Mouse (Mus musculus): ENCODE measurements at regions not wholly inside any gene's neighbourhood (a gene's known extent, or its start where the extent isn't known, plus 50 kb on each side); places are given as distances from the start of the nearest gene placed in this dataset.

DNA sequence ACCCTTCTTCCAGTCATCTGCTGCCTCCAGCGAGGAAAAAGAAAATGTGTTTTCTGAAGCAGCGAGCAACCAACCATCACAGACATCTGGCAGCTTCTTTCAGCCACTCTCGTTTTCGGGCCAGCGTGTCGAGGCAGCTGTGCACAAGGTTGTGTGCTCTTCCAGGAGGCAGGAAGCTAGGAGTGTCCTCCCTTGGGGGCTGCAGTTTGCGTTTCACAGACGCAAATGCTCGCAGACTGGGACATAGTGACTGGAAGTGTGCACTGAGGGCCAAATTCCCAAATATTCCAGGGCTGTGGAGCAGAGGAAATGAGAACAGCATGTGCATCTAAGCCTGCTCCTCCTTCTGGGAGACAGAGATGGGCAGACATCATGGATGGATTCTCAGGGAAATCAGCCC, 105.6 kb downstream of the Gas1 start:
- in situ Hi-C loops (cut with MboI; ENCODE audit: low pct_unique_long_range_greater_than_20kb in 1 of 2, low sequenced_read_pairs in 2 of 2, unreplicated experiment in 1 of 2): no loop called here

DNA sequence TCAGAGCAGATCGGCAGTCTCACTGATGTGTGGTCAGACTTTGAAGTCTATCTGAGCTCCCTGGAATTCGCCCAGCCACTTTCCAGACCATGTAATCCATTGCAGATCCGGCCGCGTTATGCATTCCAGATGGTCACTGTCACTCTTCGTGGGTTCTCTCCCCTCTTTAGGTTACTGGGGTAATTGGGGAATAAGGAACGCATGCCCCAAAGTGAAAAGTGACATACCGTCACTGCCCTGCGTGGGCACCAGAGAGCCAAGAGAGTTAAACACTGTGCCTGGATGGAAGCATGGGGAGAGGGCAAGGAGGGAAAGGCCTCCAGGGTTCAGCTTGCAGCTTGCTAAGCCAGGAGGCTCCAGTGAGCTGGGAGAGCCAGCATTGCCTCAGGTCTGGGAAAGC, 108.0 kb downstream of the Gas1 start:
- in situ Hi-C loops (cut with MboI; ENCODE audit: low pct_unique_long_range_greater_than_20kb in 1 of 2, low sequenced_read_pairs in 2 of 2, unreplicated experiment in 1 of 2): no loop called here

DNA sequence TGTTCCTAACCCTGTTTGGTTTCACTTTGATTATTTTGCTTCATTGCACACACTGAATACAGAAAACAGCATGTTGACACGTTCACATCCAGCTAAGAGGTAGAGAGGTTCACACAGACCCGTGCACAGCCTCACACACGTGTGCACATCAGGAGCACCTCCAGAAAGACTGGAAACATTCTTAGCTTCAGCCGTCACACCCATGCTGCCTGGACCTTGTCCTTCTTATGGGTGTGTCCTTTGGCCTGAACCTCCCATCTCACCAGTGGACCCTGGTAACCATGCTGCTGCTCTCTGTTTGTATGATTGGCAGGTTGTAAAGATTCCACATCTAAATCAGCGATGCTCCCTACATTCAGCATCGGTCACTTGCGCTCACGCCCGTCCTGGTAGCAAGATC, 109.8 kb downstream of the Gas1 start:
- in situ Hi-C loops (cut with MboI; ENCODE audit: low pct_unique_long_range_greater_than_20kb in 1 of 2, low sequenced_read_pairs in 2 of 2, unreplicated experiment in 1 of 2): no loop called here

DNA sequence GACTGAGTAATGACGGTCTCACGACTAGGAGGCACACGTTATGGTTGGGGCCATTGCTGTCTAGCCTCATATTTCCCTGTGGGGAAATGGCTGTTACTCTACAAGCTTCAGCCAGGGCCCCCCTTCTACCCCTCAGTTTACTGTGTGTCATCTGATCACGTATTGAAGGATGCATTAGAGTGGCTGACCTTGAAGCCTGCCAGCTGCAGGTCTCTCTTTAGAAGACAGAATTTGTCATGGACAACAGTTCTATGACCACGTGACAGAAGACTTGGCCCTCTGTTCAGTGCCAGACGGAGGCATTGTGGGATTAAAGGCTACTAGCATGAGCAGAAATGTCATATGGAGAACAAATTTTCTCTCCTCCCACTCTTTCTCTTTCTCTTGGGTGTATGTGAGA, 115.6 kb downstream of the Gas1 start:
- in situ Hi-C loops (cut with MboI; ENCODE audit: low pct_unique_long_range_greater_than_20kb in 1 of 2, low sequenced_read_pairs in 2 of 2, unreplicated experiment in 1 of 2): no loop called here

DNA sequence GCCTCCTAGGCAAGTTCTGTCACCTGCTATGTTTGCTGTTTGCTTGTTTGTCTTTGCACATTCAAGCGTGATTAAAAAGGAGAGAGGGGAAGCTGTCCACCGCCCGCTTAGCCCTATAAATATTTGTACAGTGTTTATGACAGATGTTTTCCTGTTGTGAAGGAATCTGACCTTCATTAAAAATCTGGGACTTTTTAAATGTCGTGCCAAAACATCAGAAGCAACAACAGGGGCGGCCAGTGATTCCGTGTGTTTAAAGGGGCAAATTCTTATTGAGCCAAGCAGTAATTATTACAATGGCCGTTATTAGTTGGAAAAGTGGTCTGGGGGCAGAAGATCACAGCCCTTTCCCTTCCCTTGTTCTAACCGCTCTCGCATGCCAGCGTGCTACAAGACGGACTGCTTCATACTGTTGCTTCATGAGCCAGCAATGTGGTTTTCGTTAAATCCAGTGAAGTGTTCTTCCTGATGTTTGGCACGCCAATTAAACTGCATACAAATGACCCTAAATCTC, 119.3 kb downstream of the Gas1 start:
- in situ Hi-C loops (cut with MboI; ENCODE audit: low pct_unique_long_range_greater_than_20kb in 1 of 2, low sequenced_read_pairs in 2 of 2, unreplicated experiment in 1 of 2): no loop called here

DNA sequence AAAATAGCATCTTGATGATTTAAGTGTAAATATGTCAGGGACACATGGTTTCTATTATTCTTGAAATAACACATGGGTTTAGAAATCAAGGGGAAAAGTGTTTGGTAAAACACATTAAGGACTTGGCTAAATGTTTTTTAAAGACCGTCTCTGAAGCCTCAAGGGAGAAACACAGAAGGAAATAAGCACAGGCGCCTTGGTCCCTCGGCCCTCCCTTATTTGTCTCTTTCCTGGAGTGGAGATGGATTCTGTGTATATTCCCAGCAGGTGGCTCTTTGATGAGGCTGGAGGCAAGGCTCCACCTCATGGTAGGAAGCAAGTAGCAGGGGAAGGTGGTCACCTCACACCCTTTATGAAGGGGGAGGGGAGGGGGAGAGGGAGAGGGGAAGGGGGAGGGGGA, 122.6 kb downstream of the Gas1 start:
- in situ Hi-C loops (cut with MboI; ENCODE audit: low pct_unique_long_range_greater_than_20kb in 1 of 2, low sequenced_read_pairs in 2 of 2, unreplicated experiment in 1 of 2): no loop called here

DNA sequence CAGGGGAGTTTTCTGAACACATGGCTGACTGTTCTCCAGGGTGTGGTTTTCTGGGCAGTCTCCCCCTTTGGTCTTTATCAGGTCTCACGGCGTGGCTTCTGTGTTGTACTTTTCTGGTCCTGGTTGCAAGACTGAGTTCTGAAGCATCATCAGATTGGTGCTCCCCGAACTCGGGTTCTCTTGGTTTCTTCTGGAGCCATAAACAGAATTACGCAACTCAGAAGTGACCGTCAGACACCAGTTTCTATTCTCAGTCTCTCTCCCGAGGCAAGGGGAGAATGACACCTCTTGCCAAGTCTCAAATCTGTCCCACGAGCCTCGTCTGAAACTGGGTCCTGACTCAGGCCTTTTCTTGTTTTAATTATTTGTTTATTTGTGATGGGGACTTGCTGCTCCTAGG, 123.1 kb downstream of the Gas1 start:
- in situ Hi-C loops (cut with MboI; ENCODE audit: low pct_unique_long_range_greater_than_20kb in 1 of 2, low sequenced_read_pairs in 2 of 2, unreplicated experiment in 1 of 2): no loop called here

DNA sequence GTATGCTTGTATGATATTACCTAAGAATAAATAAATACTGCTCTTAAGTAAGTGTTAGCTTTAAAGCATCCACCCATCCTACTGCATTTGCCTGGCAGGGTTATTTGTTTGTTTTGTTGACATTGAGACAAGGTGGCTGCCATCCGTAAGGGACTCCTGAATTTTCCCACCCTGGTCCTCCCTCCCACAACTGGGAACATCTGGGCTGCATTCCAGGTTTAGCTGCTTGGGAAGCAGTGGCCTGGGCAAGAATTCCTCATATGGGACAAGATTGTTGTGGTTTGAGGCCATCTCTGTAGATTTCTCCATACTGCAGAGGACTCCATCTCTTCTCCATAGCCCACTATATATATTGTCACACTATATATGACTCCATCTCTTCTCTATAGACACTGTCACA, 125.3 kb downstream of the Gas1 start:
- in situ Hi-C loops (cut with MboI; ENCODE audit: low pct_unique_long_range_greater_than_20kb in 1 of 2, low sequenced_read_pairs in 2 of 2, unreplicated experiment in 1 of 2): no loop called here

DNA sequence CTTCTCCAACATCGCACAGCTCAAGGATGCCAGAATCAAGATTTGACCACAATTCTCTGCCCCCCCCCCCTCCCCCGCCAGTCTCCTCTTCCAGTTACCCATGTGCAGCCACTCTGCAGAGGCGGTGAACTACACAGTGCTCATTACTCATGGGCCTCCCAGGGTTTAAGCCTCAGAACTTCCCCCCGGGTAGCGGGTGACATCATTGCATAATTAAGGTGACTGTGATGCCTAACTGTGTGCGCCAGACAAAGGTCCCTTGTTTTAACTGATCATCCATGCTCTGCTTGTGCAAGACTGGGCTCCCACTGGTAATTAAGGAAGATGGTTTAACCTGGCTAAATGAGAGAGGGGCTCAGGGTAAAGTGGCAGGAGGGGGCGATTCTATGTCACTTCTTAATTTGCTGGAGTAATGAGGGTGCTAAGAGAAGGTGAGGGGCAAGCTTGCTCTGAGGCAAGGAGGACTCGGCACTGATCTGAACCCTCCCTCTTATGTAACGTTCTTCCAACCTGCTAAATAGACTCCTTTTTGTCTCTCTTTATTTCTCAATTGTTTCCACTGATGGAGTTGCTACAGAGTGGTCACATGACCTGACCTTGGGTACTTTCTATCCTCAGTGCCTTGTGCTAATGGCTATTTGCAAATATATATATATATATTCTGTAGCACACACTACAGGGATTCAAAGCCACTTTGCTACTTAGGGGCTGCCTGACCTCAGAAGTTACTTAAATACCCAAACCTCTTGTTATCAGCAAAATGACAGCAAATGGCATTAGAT, 126.2 kb downstream of the Gas1 start:
- in situ Hi-C loops (cut with MboI; ENCODE audit: low pct_unique_long_range_greater_than_20kb in 1 of 2, low sequenced_read_pairs in 2 of 2, unreplicated experiment in 1 of 2): no loop called here

DNA sequence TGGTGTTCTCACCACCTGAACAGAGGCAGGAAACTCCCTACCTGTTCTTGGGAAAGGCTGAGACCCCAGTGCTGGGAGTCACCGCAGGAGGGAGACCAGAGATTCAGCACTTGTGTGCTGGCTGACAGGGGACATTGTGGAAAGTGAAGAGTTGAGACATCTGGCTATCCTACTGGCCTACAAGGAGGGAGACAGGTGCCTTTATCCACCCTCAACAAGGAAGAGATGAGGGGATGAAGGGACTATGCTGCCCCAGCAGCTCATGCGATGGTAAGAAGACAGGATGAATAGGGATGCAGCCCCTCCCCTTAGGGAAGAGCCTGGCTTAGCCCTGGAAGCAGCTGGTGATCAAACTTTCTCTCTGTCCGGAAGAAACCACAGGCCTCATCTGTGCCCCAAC, 127.5 kb downstream of the Gas1 start:
- in situ Hi-C loops (cut with MboI; ENCODE audit: low pct_unique_long_range_greater_than_20kb in 1 of 2, low sequenced_read_pairs in 2 of 2, unreplicated experiment in 1 of 2): no loop called here

DNA sequence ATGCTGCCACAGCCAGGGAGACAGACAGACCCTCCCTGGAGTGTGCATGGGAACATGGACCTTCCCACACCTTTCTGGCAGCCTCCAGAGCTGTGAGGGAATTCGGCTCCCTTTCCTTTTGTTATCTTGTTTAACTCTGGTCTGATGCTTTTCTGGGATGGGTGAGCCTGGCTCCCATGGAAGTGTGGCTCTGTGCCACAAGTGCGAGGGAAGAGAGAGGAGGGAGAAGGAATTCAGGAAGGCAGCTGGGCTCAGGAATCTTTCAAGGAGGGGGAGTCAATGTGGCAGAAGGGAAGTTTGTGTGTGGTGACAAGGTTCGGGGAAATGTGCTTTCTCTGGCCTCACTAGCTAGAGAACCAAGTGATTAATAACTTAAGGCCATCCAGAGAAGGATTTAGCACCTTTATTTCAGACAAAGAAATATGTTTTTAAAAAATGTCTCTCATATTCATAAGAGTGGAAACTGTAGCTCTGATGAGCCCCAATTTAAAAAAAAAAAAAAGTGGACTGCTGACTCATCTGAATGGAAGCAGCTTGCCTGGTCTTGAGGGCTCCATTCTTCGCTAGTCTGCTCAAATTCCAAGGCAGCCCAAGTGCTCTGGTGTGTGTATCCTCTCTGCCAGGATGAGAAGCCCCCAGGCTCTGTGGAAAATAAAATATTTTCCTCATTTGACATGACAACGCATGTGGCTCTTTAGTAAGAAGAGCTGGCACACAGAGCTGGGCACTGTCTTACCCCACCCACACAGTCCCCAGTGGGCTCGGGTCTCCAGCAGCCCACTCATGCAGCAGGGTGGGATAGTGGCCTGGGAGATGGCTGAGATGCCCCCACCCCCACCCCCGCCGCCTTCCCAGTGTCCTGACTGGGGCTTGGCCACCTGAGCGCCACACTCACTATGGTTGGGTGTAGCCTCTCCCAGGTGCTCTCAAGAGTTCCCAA, 129.1 kb downstream of the Gas1 start:
- in situ Hi-C loops (cut with MboI; ENCODE audit: low pct_unique_long_range_greater_than_20kb in 1 of 2, low sequenced_read_pairs in 2 of 2, unreplicated experiment in 1 of 2): no loop called here

DNA sequence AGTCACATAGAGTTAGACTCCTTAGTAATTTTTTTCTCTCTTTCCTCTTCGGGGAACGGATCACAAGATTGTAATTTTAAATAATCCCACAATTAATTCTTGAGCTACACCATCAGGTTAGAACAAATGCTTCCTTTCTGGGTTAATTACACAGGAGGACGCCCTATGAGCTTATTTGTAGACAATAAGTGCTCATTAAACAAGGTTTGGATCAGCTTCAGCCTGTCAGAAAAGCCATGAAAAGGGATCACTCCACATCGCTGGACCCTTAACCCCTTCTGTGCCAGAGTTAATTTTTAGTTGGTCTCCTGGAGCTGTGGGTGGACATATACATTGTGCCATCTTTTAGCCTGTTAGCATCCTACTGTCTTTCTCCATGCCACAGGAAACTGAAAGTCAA, 131.4 kb downstream of the Gas1 start:
- in situ Hi-C loops (cut with MboI; ENCODE audit: low pct_unique_long_range_greater_than_20kb in 1 of 2, low sequenced_read_pairs in 2 of 2, unreplicated experiment in 1 of 2): no loop called here

DNA sequence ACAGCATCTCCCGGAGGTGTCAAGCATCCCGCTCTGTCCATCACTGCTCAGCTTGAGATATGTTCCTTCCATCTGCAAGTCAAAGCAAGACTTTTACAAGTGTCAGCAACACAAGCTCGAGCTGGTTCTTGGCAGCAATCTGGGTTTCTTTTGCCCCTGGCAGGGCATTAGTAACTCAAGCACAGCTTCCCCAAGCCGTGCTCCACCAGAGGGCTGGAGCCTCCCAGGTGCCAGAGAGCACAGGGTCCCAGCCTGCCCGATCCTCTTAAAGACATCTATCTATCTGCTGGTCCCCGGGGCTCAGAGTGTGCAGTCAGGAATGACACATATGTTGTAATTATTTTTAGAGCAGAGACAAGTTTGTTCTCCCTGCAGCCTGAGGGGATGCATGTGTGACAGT, 132.3 kb downstream of the Gas1 start:
- in situ Hi-C loops (cut with MboI; ENCODE audit: low pct_unique_long_range_greater_than_20kb in 1 of 2, low sequenced_read_pairs in 2 of 2, unreplicated experiment in 1 of 2): no loop called here

DNA sequence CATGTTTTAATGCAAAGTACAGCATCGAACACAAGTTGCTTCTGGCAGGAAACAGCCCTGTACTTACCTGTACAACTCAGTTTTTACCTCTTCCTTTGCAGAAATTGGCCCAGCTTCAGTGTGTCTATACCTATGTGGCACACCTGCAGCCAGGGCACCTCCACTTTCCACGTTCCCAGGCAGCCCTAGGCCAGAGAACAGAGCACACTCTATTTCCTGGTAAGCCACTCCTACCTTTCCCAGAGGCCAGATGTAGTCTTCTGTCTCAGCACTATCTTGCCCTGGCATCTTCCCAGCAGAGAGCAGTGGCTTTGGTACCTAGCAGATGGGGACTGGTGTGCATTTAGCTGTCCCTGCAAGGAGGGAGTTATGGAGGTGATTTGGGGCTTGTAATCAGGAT, 134.7 kb downstream of the Gas1 start:
- in situ Hi-C loops (cut with MboI; ENCODE audit: low pct_unique_long_range_greater_than_20kb in 1 of 2, low sequenced_read_pairs in 2 of 2, unreplicated experiment in 1 of 2): no loop called here

DNA sequence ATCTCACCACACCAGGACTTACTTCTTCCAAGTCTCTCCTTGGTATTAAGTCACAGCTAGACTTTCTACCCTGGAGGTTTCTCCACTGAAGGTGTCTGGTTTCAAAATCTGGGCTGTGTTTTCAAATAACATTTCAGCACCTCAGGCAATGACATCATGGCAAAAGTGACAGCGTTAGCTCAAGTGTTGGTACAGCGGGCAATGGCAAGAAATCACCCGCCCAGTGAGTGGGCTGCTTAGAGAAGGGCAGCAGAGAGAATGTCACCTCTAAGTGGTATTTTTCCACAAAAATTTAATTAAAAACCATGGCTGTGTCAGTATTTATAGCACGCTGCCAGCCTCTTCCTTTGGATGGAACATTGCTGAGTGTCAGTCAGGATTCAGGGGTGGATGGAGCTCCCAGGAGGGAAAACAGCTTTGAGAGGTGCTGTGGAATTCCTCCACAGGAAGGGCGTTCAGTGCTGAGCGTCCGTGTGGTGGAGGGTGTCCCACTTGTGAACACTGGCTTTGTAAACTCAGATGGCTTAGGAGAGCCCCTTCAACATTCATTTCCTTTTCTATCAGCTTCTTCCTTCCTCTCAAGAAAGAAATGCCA, 141.5 kb downstream of the Gas1 start:
- in situ Hi-C loops (cut with MboI; ENCODE audit: low pct_unique_long_range_greater_than_20kb in 1 of 2, low sequenced_read_pairs in 2 of 2, unreplicated experiment in 1 of 2): no loop called here

DNA sequence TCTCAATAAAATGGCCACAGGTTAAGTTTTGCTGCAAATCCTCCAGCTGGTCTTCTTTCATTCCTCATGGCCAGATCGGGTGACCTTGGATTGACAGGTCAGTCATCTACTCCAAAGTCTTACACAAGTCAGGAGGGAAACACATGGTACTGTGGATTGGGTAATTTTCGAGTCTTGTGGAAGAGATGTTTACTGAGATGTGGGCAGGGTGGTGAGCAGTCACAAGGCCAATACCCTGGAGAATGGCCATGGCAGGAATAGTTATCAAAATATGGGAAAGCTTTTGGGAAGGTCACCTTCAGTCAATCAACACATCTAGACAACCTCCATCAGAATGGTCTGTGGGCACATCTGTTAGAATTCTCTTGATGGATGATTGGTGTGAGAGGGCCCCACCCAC, 144.0 kb downstream of the Gas1 start:
- in situ Hi-C loops (cut with MboI; ENCODE audit: low pct_unique_long_range_greater_than_20kb in 1 of 2, low sequenced_read_pairs in 2 of 2, unreplicated experiment in 1 of 2): no loop called here

DNA sequence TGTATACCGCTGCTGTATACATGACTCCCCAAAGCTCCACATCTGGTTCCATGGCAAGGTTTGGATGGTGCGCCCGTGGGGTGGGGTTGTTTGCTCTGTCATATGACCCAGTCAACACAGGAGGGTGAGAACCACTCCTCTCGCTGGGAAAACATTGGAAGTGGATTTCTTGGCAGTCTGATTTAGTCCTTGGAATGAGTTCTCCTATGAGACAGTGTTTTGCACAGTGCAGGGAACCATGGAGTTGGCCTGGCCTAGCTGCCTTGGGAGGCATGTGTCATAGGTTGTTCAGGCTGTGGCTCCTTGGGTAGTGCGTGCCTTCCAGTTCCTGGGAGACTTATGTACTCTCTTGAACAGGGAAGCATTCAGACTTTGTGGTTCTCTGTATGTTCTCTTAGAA, 144.6 kb downstream of the Gas1 start:
- in situ Hi-C loops (cut with MboI; ENCODE audit: low pct_unique_long_range_greater_than_20kb in 1 of 2, low sequenced_read_pairs in 2 of 2, unreplicated experiment in 1 of 2): no loop called here

DNA sequence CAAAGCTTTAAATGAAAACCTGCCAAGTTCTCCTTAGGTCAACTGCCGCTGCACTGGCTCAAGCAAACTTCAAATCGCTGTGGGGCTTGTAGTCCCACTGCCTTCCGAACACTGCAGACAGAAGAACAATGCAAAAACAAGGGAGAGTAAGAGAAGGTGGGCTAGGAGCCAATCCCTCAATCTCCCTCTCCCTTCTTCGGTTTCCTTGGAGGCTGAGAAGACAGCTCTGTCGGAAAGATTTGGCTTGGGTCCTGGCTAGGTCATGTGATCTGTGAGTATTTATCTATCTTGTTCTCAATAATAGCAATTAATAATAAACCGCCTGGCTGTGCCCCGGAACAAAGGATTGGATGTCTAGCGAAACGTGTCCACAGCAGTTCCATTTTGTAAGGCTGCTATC, 147.6 kb downstream of the Gas1 start:
- in situ Hi-C loops (cut with MboI; ENCODE audit: low pct_unique_long_range_greater_than_20kb in 1 of 2, low sequenced_read_pairs in 2 of 2, unreplicated experiment in 1 of 2): no loop called here

DNA sequence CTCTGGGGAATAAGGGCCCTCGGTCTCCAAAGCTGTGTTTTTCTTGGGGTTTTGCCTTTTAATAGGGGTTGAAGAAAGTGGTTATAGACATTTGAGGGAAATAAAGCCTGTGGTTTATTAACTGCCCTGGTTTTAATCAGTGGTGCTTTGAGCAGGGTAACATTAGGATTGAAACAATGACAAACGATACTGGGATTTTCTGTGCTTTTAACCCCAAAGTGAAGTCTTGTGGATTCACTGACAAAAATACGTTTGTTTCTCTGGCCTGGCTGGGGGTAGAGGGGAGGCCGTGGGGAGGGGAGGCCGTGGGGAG, 157.0 kb downstream of the Gas1 start:
- in situ Hi-C loops (cut with MboI; ENCODE audit: low pct_unique_long_range_greater_than_20kb in 1 of 2, low sequenced_read_pairs in 2 of 2, unreplicated experiment in 1 of 2): no loop called here

Measured in mouse embryonic stem cell (cell line).